Mouse (Mus musculus): ENCODE data around the gene Psg26.
"Not testable (repeated sequence)": the region's sequence is repeated elsewhere in the genome, so short reads cannot be mapped to it uniquely, and the experiment has no call there.

Psg26 gene

GRCm38 (mm10) chr7:18484077-18484476 lies at the start of gene Psg26:
Psg26 (minus strand) TSS chr7:18484177.
- no peak for DNase-seq (ENCODE audit: low spot score)

GRCm38 (mm10) chr7:18533420-18533819 lies 49.4 kb upstream of the Psg26 start:
- DNase-seq (ENCODE audit: low spot score): no peak

DNA sequence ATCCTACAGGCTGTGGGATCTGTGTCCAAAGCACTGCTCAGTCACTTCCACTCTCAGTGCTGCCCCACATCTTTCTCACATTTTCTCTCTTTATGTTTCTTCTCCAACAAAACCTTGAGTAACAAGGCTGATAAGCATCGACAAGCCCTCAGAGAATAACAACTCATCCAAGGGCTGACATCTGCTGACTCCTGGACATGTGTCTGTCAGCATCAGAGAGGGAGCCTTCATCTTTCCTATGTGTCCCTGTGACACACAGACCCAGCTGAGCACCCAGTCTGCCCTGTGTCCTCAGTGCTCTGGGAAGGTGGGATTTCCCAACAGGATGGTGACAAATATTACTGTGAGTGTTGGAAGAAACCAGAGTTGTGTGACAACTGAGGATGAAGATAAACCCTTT lies 48.2 kb upstream of the Psg26 start, which contains the start of gene Psg25:
Psg25 (minus strand) TSS at position 101 of the 400 bp plus-strand sequence.
- no peak for DNase-seq (ENCODE audit: low spot score)

- no peak for DNase-seq (ENCODE audit: low spot score)
Observed at GRCm38 (mm10) chr7:18524668-18525067, 40.7 kb upstream of the Psg26 start.

- not testable (repeated sequence) for DNase-seq (ENCODE audit: low spot score)
Observed at GRCm38 (mm10) chr7:18512848-18513247, 28.9 kb upstream of the Psg26 start.

- not testable (repeated sequence) for DNase-seq (ENCODE audit: low spot score)
Observed at GRCm38 (mm10) chr7:18512417-18512816, 28.4 kb upstream of the Psg26 start.

- peak; percentile 20 for DNase-seq (ENCODE audit: low spot score)
Observed at GRCm38 (mm10) chr7:18511479-18511878, 27.5 kb upstream of the Psg26 start.

DNA sequence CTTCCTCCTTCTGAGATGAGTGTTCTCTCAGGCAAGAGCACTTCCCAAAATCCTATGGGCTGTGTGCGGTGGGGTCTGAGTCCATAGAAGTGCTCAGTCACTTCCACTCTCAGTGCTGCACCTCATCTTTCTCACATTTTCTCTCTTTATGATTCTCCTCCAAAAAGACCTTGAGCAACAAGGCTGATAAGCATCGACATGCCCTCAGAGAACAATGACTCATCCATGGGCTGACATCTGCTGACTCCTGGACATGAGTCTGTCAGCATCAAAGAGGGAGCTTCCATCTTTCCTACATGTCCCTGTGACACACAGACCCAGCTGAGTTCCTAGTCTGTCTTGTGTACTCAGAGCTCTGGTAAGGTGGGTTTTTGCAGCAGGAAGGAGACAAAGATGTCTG lies 52.0 kb downstream of the Psg26 start, which contains the start of gene Psg28:
Psg28 (minus strand) TSS at position 101 of the 400 bp plus-strand sequence.
- not testable (repeated sequence) for DNase-seq (ENCODE audit: low spot score)

All from retina, embryonic 14.5 days (tissue).